Mouse (Mus musculus) embryonic fibroblast, embryonic 13.5 days (primary cell): Measurements from ENCODE around the gene Ctnna3. TPM values are rescaled to one million over a fixed set of nuclear protein-coding genes. Genes with fewer than 3 reads are reported as not detected.
"Not testable (repeated sequence)": the region's sequence is repeated elsewhere in the genome, so short reads cannot be mapped to it uniquely, and the experiment has no call there.

Experiments
- H3K27ac ChIP-seq: 2 replicates; pipeline ENCODE4 v1.5.1; 2012; ENCODE audit warnings: low read length, control low read depth, inconsistent platforms; ENCODE audit not compliant: insufficient read depth
- H3K4me1 ChIP-seq: 2 replicates; pipeline ENCODE4 v1.6.1; 2011; ENCODE audit warnings: low read length; ENCODE audit not compliant: control insufficient read depth, insufficient read depth
- H3K4me3 ChIP-seq: 2 replicates; pipeline ENCODE4 v1.5.1; 2011; ENCODE audit warnings: mild to moderate bottlenecking, control low read depth, low read length; ENCODE audit not compliant: insufficient read depth
- CTCF ChIP-seq: IDR thresholded peaks from 2 replicates; pipeline ENCODE4 v1.5.1; 2011; ENCODE audit warnings: mild to moderate bottlenecking, control low read depth, low read length, moderate library complexity, borderline replicate concordance; ENCODE audit not compliant: insufficient read depth
- POLR2A ChIP-seq: IDR thresholded peaks from 2 replicates; pipeline ENCODE4 v1.6.1; 2011; ENCODE audit warnings: low read depth, mild to moderate bottlenecking, control low read depth, low read length, moderate library complexity
- polyA plus RNA-seq: library from polyadenylated mRNA; stranded (reverse); fragments of >200 nt; gene quantifications from 2 replicates; pipeline ENCODE4 v1.2.4, GENCODE M21; 2011; ENCODE audit warnings: low read depth; ENCODE audit not compliant: missing spikeins, insufficient read length

The Ctnna3 gene
- polyA plus RNA-seq, 1 experiment, result 0.14 TPM

GRCm38 (mm10) chr10:63403636-63404035 is 26.3 kb upstream of the Ctnna3 start:
- H3K27ac ChIP-seq, result no peak overlapping the region
- H3K4me1 ChIP-seq, result no peaks in the 10 kb centered on the region
- TF ChIP-seq CTCF (no peak), POLR2A (no peak)
- H3K4me3 ChIP-seq, result no peak overlapping the region

- Histone ChIP-seq H3K27ac (no peak overlapping the region), H3K4me3 (no peak overlapping the region), H3K4me1 (no peaks in the 10 kb centered on the region)
- TF ChIP-seq POLR2A (no peak), CTCF (no peak)
These were observed 19.5 kb upstream of the Ctnna3 start for GRCm38 (mm10) chr10:63410162-63410956.

- H3K4me1 ChIP-seq, H3K4me3 ChIP-seq, H3K27ac ChIP-seq: not testable (repeated sequence)
These were observed 18.2 kb upstream of the Ctnna3 start for GRCm38 (mm10) chr10:63411674-63412073.

- H3K27ac ChIP-seq, result no peak overlapping the region
- TF ChIP-seq CTCF, result no peak
- no peak for TF ChIP-seq POLR2A
- no peaks in the 10 kb centered on the region for H3K4me1 ChIP-seq
- H3K4me3 ChIP-seq, result no peak overlapping the region
These were observed 17.1 kb upstream of the Ctnna3 start for GRCm38 (mm10) chr10:63412756-63413155.

- no peak for TF ChIP-seq CTCF
- no peak for TF ChIP-seq POLR2A
- Histone ChIP-seq H3K4me1 (no peaks in the 10 kb centered on the region), H3K27ac (no peak overlapping the region), H3K4me3 (no peak overlapping the region)
These were observed 14.6 kb upstream of the Ctnna3 start for GRCm38 (mm10) chr10:63415287-63415686.

GRCm38 (mm10) chr10:63415850-63416249 is 14.0 kb upstream of the Ctnna3 start:
- H3K4me1 ChIP-seq, result no peaks in the 10 kb centered on the region
- no peak overlapping the region for H3K27ac ChIP-seq
- no peak overlapping the region for H3K4me3 ChIP-seq
- TF ChIP-seq POLR2A, result no peak
- TF ChIP-seq CTCF, result no peak

DNA sequence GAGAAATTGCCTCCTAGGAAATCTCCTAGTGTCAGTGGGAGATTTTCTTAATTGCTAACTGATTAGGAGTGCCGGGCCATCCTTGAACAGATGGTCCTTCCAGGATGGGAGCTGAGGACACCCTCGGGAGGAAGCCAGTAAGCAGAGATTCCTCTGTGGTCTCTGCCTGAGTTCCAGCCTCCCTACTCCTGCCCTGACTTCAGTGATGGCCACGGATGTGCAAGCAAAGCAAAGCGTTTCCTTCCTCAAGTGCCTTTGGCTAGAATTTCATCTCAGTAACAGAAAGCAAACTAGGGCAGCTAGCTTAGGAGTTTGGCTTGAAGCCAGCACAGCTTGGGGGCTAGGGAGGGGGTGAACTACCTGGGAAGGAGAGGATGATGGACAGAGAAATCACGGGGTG is 12.8 kb upstream of the Ctnna3 start:
- no peak overlapping the region for H3K27ac ChIP-seq
- TF ChIP-seq POLR2A, result no peak
- no peak for TF ChIP-seq CTCF
- H3K4me1 ChIP-seq, result no peaks in the 10 kb centered on the region
- no peak overlapping the region for H3K4me3 ChIP-seq

GRCm38 (mm10) chr10:63421739-63422735 is 7.9 kb upstream of the Ctnna3 start, which contains the start of gene Gm7075:
Gene Gm7075 (minus strand): TSS chr10:63421789.
- H3K4me1 ChIP-seq, result no peaks in the 10 kb centered on the region
- no peak for TF ChIP-seq POLR2A
- TF ChIP-seq CTCF, result peak; percentile 40; the same call in 1 of the 2 replicates
- H3K4me3 ChIP-seq, result no peak within 1 kb of the TSS
- H3K27ac ChIP-seq, result no peak within 1 kb of the TSS

DNA sequence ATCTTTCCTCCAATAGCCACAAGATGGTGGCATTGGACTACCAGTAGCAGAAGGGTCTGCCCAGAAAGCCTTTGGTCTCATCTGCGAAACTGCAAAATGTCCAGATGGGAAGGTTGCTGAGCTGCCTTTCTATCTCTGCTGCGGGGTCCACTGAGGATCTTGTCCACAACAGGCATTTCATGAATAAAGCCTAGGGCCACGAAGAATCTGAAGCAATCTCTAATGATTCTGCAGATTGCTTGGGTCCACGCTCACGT is 7.2 kb upstream of the Ctnna3 start:
- no peaks in the 10 kb centered on the region for H3K4me1 ChIP-seq
- no peak overlapping the region for H3K4me3 ChIP-seq
- TF ChIP-seq POLR2A, result no peak
- no peak for TF ChIP-seq CTCF
- H3K27ac ChIP-seq, result no peak overlapping the region

DNA sequence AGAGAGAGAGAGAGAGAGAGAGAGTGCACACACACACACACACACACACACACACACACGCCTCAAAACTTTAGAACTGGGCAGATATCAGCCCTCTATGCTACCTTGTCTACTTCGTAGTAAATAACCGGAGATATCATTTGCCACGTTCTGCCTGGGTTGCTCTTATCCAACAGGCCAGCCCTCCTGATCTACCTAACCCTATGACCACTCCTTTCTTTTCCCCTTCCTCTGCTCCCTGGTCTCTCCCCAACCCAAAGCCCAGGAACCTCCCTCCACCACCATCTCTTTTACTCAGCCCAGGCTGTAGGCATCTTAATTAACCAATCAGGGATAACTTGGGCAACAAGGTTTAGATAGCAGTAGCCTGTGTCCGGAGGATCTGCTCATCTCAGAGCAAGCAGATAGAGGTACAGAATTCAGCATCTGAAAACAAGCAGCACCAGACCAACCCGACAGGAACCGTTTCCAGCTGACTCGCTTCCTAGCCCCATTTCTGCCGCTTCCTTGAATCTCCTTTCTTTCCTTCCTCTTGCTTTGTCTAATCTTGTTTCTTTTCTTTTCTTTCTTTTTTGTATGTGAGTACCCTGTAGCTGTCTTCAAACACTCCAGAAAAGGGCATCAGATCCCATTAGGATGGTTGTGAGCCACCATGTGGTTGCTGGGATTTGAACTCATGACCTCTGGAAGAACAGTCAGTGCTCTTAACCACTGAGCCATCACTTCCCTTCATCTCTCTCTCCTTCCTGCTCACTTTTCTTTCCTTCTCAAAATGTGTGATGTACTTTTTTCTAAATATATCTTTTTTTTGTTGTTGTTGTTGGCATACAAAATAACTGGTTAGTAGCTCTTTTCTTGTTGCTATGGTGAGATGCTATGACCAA is 6.1 kb upstream of the Ctnna3 start:
- H3K4me1 ChIP-seq, result no peaks in the 10 kb centered on the region
- H3K4me3 ChIP-seq, result no peak overlapping the region
- H3K27ac ChIP-seq, result no peak overlapping the region
- no peak for TF ChIP-seq CTCF
- TF ChIP-seq POLR2A, result no peak
